Mouse (Mus musculus) midbrain, embryonic 11.5 days (tissue): ENCODE data around the gene Taf5. TPM values are rescaled to one million over a fixed set of nuclear protein-coding genes. Genes with fewer than 3 reads are reported as not detected.

Experiments
- ATAC-seq: fragments of 200-750 bp; cut with Nextera tagmentation; 2 replicates; pipeline ENCODE4 v1.8.0; 2017; ENCODE audit warnings: moderate TSS enrichment, moderate library complexity; ENCODE audit not compliant: low FRiP score
- DNase-seq: peaks from one replicate; pipeline ENCODE4 v3.0.0; 2015; ENCODE audit warnings: low spot score; ENCODE audit errors: missing footprints
- H3K27ac ChIP-seq: fragments of 300-500 bp; sonication (generic); 2 replicates; pipeline ENCODE4 v1.5.1; 2014; ENCODE audit warnings: low read depth, low read length
- H3K27me3 ChIP-seq: fragments of 300-500 bp; sonication (generic); 2 replicates; pipeline ENCODE4 v1.6.1; 2014; ENCODE audit warnings: mild to moderate bottlenecking, low read length, moderate library complexity, mixed read lengths; ENCODE audit not compliant: control insufficient read depth, insufficient read depth
- H3K36me3 ChIP-seq: fragments of 300-500 bp; sonication (generic); 2 replicates; pipeline ENCODE4 v1.6.1; 2014; ENCODE audit warnings: mild to moderate bottlenecking, low read length, moderate library complexity, mixed read lengths; ENCODE audit not compliant: control insufficient read depth, insufficient read depth
- H3K4me1 ChIP-seq: fragments of 300-500 bp; sonication (generic); 2 replicates; pipeline ENCODE4 v1.6.1; 2014; ENCODE audit warnings: low read length; ENCODE audit not compliant: control insufficient read depth, insufficient read depth
- H3K4me2 ChIP-seq: fragments of 300-500 bp; sonication (generic); 2 replicates; pipeline ENCODE4 v1.6.1; 2014; ENCODE audit warnings: mild to moderate bottlenecking, moderate library complexity
- H3K4me3 ChIP-seq: fragments of 300-500 bp; sonication (generic); 2 replicates; pipeline ENCODE4 v1.5.1; 2014; ENCODE audit warnings: low read depth, low read length
- H3K9ac ChIP-seq: fragments of 300-500 bp; sonication (generic); 2 replicates; pipeline ENCODE4 v1.6.1; 2014; ENCODE audit warnings: low read length
- H3K9me3 ChIP-seq: fragments of 300-500 bp; sonication (generic); 2 replicates; pipeline ENCODE4 v1.6.1; 2016; ENCODE audit warnings: low read length; ENCODE audit not compliant: control insufficient read depth
- WGBS: fragments of 180-500 bp; shearing (Covaris S2); extraction: QIAGEN DNeasy Blood & Tissue Kit; methylation state at CpG from one replicate; pipeline ENCODE4 v1.1.7; 2014; 5-methylcytosine and 5-hydroxymethylcytosine counted together
- polyA plus RNA-seq: library from polyadenylated mRNA; unstranded; fragments of >200 nt; fragmentation: Nextera tagmentation; extraction: Ambion mirVana; gene quantifications from 2 replicates; pipeline ENCODE4 v1.2.1, GENCODE M21; 2014

Gene Taf5
- polyA plus RNA-seq, 1 experiment from 2014 or later = 12.1 TPM

DNA sequence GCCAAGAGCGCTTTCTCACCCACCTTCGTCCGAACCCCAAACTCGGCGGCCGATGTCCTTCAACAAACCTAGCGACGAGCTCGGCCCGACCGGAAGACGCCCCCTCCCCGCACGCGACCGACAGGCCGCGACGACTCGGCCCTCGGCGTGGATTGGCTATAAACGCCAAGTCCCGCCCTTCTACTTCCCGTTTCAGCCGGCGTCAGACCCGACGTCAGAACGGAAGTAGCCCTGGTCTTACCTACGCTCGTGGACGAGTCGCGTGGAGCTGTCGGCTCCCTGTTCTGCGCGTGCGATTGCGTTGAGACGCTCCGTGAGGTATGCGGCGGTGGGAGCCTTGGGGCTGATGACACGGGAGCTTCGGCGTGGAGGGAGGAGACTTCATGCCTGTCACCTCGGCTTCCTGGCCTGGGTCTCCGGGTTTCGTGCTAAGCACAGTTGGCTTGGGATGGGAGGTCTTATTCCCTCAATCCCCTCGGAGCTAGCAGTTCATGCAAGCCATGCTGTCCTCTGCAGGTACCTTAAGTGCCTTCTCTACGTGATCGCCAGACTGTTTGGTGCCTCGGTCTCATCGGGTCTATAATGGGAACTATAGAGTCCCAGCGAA, 23.1 kb downstream of the Taf5 start, which contains the start of the genes Usmg5 and Pdcd11:
Usmg5 (minus strand) TSS at position 98 of the 607 bp plus-strand sequence.
Pdcd11 (plus strand) TSS at position 219 of the 607 bp plus-strand sequence.
- H3K27ac ChIP-seq = peak within 1 kb of the TSS; percentile 22; the same call in 1 of the 2 replicates
- peaks cover 3% of the 10 kb centered on the region; the same call in 1 of the 2 replicates for H3K36me3 ChIP-seq

DNA sequence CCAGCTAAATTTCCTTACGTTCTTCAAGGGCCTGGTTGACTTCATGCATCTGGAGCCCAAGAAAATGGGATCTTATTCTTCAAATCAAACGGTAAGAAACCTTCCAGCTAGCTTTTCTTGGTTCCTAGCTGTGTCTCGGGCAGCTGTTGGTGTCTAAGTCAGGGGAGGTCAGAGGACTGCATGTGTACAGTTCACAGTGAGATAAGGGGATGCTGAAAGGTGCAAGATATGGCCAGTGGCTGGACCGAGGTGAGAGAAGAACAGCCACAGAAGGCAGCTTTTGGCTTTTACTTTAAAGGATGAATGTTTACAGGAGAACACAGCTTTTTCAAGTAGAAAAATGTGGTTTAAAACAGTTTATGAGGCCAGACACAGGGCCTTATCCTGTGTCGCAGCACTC, 33.5 kb downstream of the Taf5 start:
- H3K9me3 ChIP-seq = no peaks in the 10 kb centered on the region
- ATAC-seq = no peak
- no peaks in the 10 kb centered on the region for H3K4me1 ChIP-seq
- no peak for DNase-seq
- 93% methylated on average over 5 of the region's 5 CpGs for WGBS
- H3K27ac ChIP-seq = no peak overlapping the region
- no peaks in the 10 kb centered on the region for H3K27me3 ChIP-seq
- H3K36me3 ChIP-seq = peaks cover 25% of the 10 kb centered on the region
- no peak overlapping the region for H3K4me2 ChIP-seq
- no peak overlapping the region for H3K4me3 ChIP-seq
- no peak overlapping the region for H3K9ac ChIP-seq

More for the DNA sequence above, 23.1 kb downstream of the Taf5 start, which contains the start of the genes Usmg5 and Pdcd11:
- H3K9me3 ChIP-seq = no peaks in the 10 kb centered on the region
- H3K9ac ChIP-seq = peak within 1 kb of the TSS; percentile 93
- H3K4me3 ChIP-seq = peak within 1 kb of the TSS; percentile 89
- DNase-seq (peak; percentile 99), ATAC-seq (peak; percentile 100)
- no peaks in the 10 kb centered on the region for H3K27me3 ChIP-seq
- under 1% methylated on average over 56 of the region's 56 CpGs for WGBS
- H3K4me2 ChIP-seq = peak within 1 kb of the TSS; percentile 84
- peaks cover 9% of the 10 kb centered on the region for H3K4me1 ChIP-seq

DNA sequence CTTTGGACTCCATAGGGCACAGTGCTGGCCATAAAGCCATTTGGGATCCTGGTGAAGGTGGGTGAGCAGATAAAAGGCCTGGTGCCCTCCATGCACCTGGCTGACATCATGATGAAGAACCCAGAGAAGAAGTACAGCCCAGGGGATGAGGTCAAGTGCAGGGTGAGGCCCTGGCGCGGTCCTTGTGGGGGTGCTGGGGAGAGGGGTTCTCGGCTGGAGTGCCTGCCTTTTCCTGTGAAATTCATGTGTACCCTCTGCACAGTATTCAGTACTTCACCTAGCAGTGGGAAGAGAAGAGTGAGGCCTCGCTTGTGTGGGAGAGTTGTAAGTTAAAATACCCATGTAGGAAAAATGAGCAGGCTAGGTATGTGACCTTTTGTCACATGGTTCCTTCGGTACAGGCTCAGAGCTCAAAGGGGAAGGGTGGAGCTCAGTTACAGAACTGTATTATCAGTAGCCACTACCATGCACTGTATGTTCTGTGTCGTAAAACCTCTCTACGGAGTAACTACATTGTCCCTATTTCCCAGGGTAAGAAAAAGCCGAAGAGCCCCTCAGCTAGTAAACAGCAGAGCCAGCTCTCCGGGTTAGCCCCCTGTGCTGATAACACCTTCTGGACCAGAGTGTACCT, 37.2 kb downstream of the Taf5 start:
- Histone ChIP-seq H3K4me3 (no peak overlapping the region), H3K4me2 (no peak overlapping the region), H3K27me3 (no peaks in the 10 kb centered on the region), H3K9me3 (no peaks in the 10 kb centered on the region), H3K27ac (no peak overlapping the region), H3K36me3 (peaks cover 51% of the 10 kb centered on the region), H3K4me1 (no peaks in the 10 kb centered on the region), H3K9ac (no peak overlapping the region)
- DNase-seq (no peak), ATAC-seq (no peak)
- WGBS = 95% methylated on average over 9 of the region's 9 CpGs

DNA sequence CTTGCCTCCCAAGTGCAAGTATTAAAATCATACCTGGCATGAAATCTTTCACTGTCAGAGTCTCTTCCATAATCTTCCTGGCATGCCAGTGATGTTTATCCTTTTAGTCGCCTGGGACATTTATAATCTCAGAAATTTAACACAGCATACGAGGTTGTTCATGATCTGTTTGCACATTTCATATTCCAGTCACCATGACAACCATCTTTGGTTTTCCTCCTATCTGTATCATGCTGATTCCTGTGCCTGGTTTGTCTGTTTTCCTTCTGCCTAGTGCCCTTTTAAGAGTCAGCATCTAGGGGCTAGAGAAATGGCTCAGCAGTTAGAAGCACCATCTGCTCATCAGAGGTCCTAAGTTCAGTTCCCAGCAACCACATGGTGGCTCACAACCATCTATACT, 51.1 kb downstream of the Taf5 start:
- DNase-seq (no peak), ATAC-seq (no peak)
- Histone ChIP-seq H3K27ac (no peak overlapping the region), H3K4me1 (no peaks in the 10 kb centered on the region), H3K36me3 (peaks cover 10% of the 10 kb centered on the region; the same call in 1 of the 2 replicates), H3K4me2 (no peak overlapping the region), H3K9me3 (no peaks in the 10 kb centered on the region), H3K9ac (no peak overlapping the region), H3K4me3 (no peak overlapping the region), H3K27me3 (no peaks in the 10 kb centered on the region)
- 89% methylated on average over 2 of the region's 2 CpGs for WGBS

DNA sequence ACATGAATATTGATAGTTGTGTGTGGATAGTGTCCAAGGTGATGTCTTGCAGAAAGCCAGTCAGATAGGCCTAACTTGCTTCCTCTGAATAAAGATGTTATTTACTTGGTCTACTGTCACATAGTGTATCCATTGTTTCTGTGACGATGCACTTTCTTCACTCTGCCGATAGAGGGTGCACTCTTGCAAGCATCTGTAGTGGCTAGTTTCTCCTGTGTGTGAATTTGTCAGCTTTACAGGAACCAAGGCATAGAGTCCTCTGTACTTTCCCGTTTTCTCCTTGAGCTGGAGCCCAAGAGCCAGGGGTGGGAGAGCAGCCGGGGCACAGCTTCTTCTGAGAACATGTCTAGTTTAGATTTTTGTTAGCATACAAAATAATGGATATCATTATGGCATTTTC, 53.5 kb downstream of the Taf5 start:
- peaks cover 11% of the 10 kb centered on the region; the same call in 1 of the 2 replicates for H3K36me3 ChIP-seq

DNA sequence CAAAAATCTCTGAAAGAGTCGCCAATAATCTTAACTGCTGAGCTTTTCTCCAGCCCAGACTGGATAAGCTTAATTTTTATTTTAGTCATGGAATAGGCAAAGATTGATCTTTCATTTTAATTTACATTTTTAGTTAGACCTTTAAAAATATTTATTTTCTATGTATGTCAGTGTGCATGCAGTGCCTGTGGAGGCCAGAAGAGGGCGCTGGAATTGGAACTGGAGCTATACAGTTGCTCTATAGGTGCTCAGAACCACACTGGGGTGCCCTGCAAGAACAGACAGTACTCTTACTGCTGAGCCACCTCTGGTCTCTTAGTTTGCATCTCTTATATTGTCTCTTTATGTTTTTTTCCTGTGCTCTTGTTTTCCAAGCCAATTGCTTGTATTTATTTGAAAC, 55.3 kb downstream of the Taf5 start:
- DNase-seq = peak; percentile 89
- H3K36me3 ChIP-seq = peaks cover 13% of the 10 kb centered on the region; the same call in 1 of the 2 replicates
- no peaks in the 10 kb centered on the region for H3K27me3 ChIP-seq
- H3K4me3 ChIP-seq = no peak overlapping the region
- H3K9ac ChIP-seq = no peak overlapping the region
- no peaks in the 10 kb centered on the region for H3K4me1 ChIP-seq
- ATAC-seq = no peak
- WGBS = 24% methylated on average over 2 of the region's 2 CpGs
- H3K27ac ChIP-seq = no peak overlapping the region
- no peak overlapping the region for H3K4me2 ChIP-seq
- no peaks in the 10 kb centered on the region for H3K9me3 ChIP-seq

More for the DNA sequence above, 53.5 kb downstream of the Taf5 start:
- Histone ChIP-seq H3K4me2 (no peak overlapping the region), H3K27me3 (no peaks in the 10 kb centered on the region), H3K9me3 (no peaks in the 10 kb centered on the region), H3K4me1 (no peaks in the 10 kb centered on the region), H3K27ac (no peak overlapping the region), H3K9ac (no peak overlapping the region), H3K4me3 (no peak overlapping the region)
- ATAC-seq (no peak), DNase-seq (peak; percentile 88)
- 46% methylated on average over 4 of the region's 4 CpGs for WGBS

DNA sequence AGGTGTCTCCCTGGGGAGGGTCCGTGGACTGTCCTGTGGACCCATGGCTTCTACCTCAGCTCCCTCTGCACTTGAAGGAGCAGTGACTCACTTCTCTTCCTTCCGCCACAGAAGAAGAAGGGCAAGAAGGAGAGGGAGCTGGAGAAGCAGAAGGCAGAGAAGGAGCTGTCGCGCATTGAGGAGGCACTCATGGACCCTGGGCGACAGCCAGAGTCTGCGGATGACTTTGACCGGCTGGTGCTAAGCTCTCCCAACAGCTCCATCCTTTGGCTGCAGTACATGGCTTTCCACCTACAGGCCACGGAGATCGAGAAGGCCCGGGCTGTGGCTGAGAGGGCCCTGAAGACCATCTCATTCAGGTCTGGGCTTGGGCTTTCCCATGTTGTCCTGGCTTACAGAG, 60.6 kb downstream of the Taf5 start:
- DNase-seq (peak; percentile 37), ATAC-seq (no peak)
- no peak overlapping the region for H3K27ac ChIP-seq
- peaks cover 37% of the 10 kb centered on the region for H3K36me3 ChIP-seq
- H3K9ac ChIP-seq = no peak overlapping the region
- H3K4me3 ChIP-seq = no peak overlapping the region
- H3K9me3 ChIP-seq = no peaks in the 10 kb centered on the region
- H3K4me2 ChIP-seq = no peak overlapping the region
- H3K4me1 ChIP-seq = no peaks in the 10 kb centered on the region
- no peaks in the 10 kb centered on the region for H3K27me3 ChIP-seq
- 97% methylated on average over 10 of the region's 10 CpGs for WGBS

DNA sequence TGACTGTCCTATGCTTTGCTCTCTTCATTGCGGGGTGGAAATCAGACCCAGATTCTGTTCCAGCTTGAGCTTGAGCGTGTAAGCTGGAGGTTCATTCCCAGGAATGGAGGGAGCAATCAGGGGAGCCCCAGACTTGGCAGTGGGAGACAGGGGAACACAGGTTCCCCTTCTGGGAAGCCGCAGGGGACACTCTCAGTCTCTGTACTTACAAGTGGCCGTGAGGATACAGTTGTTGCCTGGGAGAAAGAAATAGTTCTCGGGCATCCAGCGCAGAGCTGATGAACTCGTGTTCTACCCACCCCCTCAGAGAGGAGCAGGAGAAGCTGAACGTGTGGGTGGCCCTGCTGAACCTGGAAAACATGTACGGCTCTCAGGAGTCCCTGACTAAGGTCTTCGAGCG, 61.3 kb downstream of the Taf5 start:
- Histone ChIP-seq H3K4me1 (no peaks in the 10 kb centered on the region), H3K27ac (no peak overlapping the region), H3K4me3 (no peak overlapping the region), H3K9me3 (no peaks in the 10 kb centered on the region), H3K27me3 (no peaks in the 10 kb centered on the region), H3K36me3 (peaks cover 37% of the 10 kb centered on the region), H3K4me2 (no peak overlapping the region), H3K9ac (no peak overlapping the region)
- ATAC-seq (no peak), DNase-seq (no peak)
- WGBS = 92% methylated on average over 11 of the region's 11 CpGs

DNA sequence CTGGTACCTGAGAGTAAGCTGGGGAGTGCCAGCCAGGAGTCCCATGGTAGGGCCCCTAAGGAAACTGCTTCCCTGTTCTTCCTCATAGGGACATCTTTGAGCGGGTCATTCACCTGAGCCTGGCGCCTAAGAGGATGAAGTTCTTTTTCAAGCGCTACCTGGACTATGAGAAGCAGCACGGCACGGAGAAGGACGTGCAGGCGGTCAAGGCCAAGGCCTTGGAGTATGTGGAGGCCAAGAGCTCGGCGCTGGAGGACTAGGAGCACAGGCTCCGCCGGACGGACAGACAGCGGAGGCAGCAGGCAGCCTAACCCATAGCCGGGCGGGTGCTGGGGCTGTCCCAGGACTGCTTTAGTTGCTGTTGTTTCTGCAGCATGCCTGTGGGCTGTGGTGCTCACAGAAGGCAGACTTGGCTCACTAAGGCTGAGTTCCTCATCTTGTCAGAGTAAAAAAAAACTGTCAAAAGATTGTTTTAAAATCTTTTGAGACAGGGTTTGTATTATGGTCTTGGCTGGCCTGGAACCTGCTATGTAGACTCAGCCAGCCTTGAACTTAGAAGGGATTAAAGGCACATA, 63.1 kb downstream of the Taf5 start:
- peaks cover 33% of the 10 kb centered on the region for H3K36me3 ChIP-seq
- no peaks in the 10 kb centered on the region for H3K27me3 ChIP-seq
- no peak overlapping the region for H3K27ac ChIP-seq
- no peak overlapping the region for H3K4me3 ChIP-seq
- H3K9me3 ChIP-seq = no peaks in the 10 kb centered on the region
- DNase-seq = peak; percentile 47
- no peak for ATAC-seq
- H3K9ac ChIP-seq = no peak overlapping the region
- no peaks in the 10 kb centered on the region for H3K4me1 ChIP-seq
- H3K4me2 ChIP-seq = no peak overlapping the region
- WGBS = 95% methylated on average over 15 of the region's 15 CpGs
